Mouse (Mus musculus) cerebellum, postnatal 10 days (tissue): ENCODE measurements at regions not wholly inside any gene's neighbourhood (a gene's known extent, or its start where the extent isn't known, plus 50 kb on each side); places are given as distances from the start of the nearest gene placed in this dataset.
A peak's percentile ranks its signal among the peaks of the same experiment; 100 is the strongest.

Source experiments
- DNase-seq, 2 experiments: peaks; one replicate each; pipeline ENCODE4 v3.0.0; 2021; ENCODE audit warnings: mixed read lengths in 2 of 2

DNA sequence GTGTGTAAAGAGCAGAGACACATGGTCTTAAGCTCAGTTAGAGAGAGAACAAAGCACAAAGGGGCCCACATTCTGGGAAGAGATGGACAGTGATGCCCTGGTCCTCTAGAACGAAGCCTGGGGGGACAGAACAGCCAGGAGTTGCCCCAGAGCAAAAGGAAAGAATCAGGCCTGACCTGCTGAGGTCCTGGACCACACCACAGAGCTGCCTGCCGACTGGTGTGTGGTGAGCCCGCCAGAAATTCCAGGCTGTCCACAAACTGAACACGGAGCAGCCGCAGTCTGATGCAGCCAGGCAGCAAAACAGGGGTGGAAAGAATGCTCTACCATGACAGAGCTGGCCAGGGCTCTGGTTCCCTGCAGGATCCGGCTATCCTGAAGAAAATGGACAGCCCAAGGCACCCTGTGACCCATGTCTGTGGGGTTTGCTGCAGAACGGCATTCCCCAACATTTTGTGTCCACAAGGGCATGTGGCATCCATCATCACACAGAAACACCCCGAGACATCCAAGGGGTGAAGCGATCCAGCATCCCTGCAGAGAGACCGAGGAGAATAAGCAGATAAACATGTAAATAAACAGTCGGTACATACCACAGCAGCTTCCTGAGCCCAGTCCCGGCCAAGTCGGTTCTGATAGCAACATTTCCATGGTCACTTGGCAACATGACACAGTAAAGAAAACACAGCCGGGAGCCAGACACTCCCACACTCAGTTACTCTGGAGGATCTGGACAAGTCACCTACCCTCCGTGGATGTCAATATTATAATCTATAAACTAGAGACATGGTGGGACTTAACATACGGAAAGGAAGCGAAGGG, 65.3 kb upstream of the Pomp start:
- no peak for DNase-seq

DNA sequence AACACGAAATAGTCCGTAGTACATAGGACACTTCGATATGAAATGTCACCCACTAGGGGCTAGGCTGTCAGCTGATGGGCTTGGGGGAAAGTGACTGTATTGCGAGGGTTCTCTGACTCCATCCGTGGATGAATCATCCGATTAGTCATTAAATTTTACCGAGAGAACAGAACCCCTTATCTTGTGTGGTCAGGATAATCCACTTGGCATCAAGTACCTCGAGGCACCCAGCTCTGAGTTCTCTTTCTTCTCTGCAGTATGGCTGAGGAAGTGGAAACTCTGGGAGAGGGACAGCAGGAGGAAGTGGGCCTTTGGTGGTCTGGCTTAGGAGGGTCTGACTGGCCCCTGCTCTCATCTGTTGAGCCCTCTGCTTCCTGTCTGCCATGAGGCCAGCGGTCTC, 67.2 kb upstream of the Pomp start:
- no peak for DNase-seq

DNA sequence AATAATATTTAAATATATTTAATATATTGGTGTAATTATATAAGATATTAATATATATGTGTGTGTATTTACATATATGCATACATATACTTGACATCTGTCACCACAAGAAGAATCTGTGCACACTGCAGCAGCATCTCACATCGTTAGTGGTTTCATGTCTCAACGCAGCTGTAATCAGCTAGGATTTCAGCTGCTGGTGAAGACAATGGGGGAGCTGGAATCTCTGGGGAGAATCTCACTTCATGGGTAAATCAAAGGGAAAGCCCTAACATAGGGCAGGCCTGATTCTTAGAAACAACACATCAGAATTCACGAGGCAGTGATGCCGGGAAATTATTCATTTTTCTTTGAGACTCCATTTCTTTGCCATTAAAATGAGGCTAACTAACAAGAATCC, 66.8 kb upstream of the Flt1 start:
- DNase-seq: no peak

DNA sequence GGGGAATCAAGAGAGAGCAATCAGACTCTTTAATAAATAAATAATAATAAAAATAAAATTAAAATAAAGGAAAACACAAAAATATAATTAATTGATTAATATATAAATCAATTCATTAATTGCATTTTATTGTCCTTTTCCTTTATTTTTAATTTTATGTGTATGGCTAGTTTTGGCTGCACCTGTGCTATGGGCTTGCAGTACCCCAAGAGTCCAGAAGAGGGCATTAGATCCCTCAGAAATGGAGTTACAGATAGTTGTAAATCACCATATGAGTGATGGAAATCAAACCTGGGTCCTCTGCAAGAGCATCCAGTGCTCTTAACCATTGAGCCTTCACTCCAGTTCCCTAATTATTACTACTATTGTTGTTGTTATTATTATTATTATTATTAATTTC, 65.3 kb upstream of the Flt1 start:
- no peak for DNase-seq

DNA sequence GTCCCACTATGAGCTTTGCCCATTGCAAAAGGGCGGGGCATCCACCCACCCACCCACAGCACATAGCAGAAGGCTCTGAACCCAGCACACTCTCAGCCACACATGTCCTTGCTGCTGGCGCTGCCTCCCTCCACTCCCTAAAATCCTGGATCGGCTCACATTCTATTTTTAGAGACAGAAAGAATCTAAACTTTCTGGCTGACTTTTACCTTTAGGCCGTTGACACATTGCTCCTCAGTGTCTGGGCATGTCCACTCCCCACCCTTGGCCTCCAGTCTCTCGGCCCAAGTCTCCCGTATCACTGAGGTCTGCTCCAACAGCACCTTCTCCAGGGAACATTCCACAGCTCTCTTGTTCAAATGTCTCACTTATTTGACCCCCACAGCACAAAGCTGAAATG, 62.7 kb upstream of the Flt1 start:
- no peak for DNase-seq

DNA sequence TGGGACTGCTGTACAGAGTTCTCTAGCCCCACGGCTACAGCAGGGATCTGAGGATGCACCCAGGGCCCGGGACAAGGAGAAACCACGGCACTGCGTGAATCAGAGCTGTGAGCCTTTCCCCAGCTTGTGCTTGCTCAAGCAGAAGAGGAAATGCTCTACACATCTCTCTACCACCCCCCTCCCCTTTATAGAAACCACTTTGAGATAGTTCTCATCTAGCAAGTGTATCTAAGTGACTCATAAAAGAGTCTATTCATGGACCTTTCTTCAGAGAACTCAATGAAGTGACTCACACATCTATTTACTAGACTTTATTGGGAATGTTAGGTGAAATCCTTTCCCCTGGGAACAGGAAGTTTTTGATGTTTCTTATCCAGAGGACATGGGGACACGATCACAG, 61.0 kb upstream of the Flt1 start:
- DNase-seq: no peak

DNA sequence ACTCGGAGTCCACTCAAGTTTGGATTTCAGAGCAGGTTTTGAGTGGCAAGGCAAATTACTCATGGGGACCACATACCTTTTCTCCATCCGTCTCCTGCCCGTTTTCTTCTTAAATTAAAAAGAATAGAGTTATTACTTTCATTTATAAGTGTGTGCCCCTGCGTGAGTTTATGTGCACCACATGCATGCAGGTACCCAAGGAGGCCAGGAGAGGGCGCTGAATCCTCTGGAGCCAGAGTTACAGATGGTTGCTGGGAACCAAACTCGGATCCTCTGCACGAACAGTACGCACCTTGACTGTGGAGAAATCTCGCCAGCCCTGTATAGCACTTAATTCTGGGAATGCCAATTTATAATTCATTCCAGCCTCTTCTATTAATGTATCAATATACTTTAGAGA, 58.3 kb upstream of the Flt1 start:
- no peak for DNase-seq

DNA sequence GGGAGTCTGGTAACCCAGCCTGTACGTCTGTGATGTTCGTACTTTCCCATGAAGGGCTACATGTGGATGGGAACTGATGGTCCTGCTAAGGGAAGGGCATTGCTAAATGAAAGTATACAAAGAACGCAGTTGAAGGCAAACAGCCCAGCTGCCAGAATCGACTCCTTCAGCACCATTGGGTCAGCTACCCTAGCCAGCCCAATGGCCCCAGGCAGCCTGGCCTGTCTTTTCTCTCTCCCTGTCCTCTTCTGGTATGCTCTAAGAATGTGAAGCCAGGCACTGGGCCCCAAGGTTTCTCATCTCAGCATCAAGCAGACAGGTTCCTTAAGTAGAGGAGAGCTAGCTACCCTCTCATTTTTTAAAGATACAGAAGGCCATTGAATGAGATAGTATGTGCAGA, 57.7 kb upstream of the Flt1 start:
- DNase-seq: peak; percentile 9 to 22

DNA sequence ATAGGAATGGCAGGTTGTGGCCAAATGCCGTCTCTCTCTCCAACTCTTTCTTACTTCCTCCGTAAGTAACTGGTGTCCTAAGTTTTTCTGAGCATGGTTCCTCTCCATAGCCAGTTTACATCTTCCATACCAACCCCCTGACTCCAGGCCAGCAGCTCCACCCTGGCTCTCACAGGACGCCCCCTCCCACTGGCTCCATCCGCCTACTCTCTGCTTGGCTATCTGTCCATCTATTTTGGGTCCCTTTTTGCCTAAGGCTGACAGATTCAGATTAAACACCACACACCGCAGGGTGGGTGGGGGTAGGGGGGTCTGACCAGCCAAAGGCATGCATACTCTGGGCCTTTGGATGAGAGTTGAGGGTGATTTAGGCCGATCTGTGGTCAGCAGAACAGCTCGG, 57.0 kb upstream of the Flt1 start:
- peak; percentile 63 to 76 for DNase-seq

DNA sequence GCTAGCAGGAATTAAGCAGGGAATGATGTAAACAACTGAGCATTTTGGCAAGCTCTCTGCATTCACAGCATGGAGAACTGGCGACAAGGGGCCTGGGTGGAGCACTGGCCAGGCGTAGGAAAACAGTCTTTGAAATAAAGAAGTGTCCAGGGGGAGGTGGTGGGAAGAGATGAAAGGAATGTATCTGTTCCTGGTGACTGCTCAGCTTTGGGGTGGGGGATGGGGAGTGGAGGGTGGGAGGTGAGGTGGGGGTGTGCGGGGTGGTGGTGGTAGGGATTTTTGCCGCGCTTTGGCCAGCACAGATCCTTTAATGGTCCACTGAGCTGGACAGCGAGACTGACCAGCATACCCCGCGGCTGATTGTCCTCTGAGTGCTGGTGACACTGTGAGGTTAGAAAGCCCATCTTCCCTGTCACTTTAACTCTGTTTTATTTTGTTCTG, 56.5 kb upstream of the Flt1 start:
- DNase-seq: peak; percentile 39 to 49

DNA sequence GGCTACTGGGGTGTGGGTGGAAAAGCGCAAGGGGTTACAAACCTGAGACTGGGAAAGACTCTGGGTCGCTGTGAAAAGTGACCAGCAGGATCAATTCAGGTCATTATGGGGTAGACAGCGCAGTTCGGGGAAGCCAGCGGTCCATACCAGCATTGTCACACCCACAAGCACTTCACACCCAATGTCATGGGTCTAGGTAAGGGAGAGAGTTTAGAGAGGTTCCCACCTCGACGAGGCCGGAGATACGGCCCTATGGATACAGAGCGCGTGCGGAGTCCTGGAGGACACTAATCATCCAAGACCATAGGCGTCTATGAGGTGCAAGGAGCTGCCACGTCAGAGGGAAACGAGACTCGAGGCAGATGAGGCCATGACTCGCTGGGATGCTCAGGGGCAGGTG, 55.4 kb upstream of the Flt1 start:
- no peak for DNase-seq

DNA sequence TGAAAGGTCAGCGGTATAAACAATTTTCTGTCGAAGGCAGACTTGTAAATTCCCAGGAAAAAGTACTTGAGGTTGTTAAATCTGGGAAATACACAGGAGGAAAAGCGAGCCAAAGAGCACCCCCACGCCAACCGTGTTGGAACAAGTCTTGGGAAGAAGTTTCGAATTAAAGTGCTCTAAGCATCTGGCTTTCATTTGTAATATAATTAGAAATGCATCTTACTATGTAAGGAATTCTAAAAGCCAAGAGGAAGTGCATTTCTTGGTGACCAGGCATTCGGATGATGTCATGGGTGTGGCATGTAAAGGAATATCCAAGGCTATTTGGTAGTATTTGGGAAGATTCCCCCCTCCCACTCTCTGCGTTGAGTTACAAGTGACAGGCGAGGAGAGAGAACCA, 52.7 kb upstream of the Flt1 start:
- DNase-seq: no peak
